Mouse (Mus musculus) neural tube, embryonic 14.5 days (tissue): ENCODE data around the gene Zbtb33. TPM values are rescaled to one million over a fixed set of nuclear protein-coding genes. Genes with fewer than 3 reads are reported as not detected.

Source experiments
- ATAC-seq: fragments of 200-750 bp; cut with Nextera tagmentation; 2 replicates; pipeline ENCODE4 v1.8.0; 2017; ENCODE audit warnings: low read depth, mild to moderate bottlenecking, moderate TSS enrichment, moderate library complexity
- H3K27ac ChIP-seq: fragments of 300-500 bp; sonication (generic); 2 replicates; pipeline ENCODE4 v1.5.1; 2014; ENCODE audit warnings: low read depth, mild to moderate bottlenecking, control low read depth, low read length, moderate library complexity, mixed read lengths
- H3K27me3 ChIP-seq: fragments of 300-500 bp; sonication (generic); 2 replicates; pipeline ENCODE4 v1.6.1; 2014; ENCODE audit warnings: low read length; ENCODE audit not compliant: control insufficient read depth, insufficient read depth
- H3K36me3 ChIP-seq: fragments of 300-500 bp; sonication (generic); 2 replicates; pipeline ENCODE4 v1.6.1; 2014; ENCODE audit warnings: low read length, mixed read lengths; ENCODE audit not compliant: control insufficient read depth, insufficient read depth
- H3K4me1 ChIP-seq: fragments of 300-500 bp; sonication (generic); 2 replicates; pipeline ENCODE4 v1.6.1; 2014; ENCODE audit warnings: low read length; ENCODE audit not compliant: control insufficient read depth, insufficient read depth
- H3K4me2 ChIP-seq: fragments of 300-500 bp; sonication (generic); 2 replicates; pipeline ENCODE4 v1.6.1; 2014; ENCODE audit warnings: mild to moderate bottlenecking, low read depth, low read length, control low read depth
- H3K4me3 ChIP-seq: fragments of 300-500 bp; sonication (generic); 2 replicates; pipeline ENCODE4 v1.5.1; 2014; ENCODE audit warnings: low read depth, low read length, control low read depth, mixed read lengths
- H3K9ac ChIP-seq: fragments of 300-500 bp; sonication (generic); replicated peaks from 2 replicates; pipeline ENCODE4 v1.6.1; 2014; ENCODE audit warnings: low read depth, mild to moderate bottlenecking, control low read depth, low read length, mixed read lengths
- H3K9me3 ChIP-seq: fragments of 300-500 bp; sonication (generic); 2 replicates; pipeline ENCODE4 v1.6.1; 2016; ENCODE audit warnings: low read length; ENCODE audit not compliant: control insufficient read depth
- WGBS: fragments of 180-500 bp; shearing (Covaris S2); extraction: QIAGEN DNeasy Blood & Tissue Kit; methylation state at CpG from one replicate; pipeline ENCODE4 v1.1.7; 2014; 5-methylcytosine and 5-hydroxymethylcytosine counted together
- polyA plus RNA-seq: library from polyadenylated mRNA; unstranded; fragments of >200 nt; fragmentation: Nextera tagmentation; extraction: Ambion mirVana; gene quantifications from 2 replicates; pipeline ENCODE4 v1.2.1, GENCODE M21; 2014

Zbtb33 gene
- polyA plus RNA-seq, 1 experiment from 2014 or later: 9.0 TPM

DNA sequence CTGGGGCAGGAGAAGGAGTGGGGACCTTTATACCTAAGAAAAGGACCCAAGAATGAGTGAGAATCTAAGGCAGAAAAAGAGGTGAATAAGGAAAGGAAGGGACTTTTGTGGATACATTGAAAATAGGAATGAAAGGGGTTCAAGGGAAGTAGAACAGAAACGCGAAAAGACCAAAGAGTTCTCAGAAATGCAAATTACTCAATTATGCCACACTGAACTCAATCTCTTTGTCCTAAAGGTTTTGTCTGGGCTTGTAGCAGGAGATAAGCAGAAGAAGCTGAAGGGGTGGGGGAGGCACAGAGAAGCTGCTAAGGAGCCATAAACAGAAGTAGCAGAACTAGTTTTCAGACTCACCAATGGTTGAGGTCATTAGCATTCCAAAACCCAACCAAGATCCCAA is 4.1 kb upstream of the Zbtb33 start:
- 40% methylated on average over 2 of the region's 2 CpGs for WGBS
- no peaks in the 10 kb centered on the region for H3K9me3 ChIP-seq
- no peak for ATAC-seq

DNA sequence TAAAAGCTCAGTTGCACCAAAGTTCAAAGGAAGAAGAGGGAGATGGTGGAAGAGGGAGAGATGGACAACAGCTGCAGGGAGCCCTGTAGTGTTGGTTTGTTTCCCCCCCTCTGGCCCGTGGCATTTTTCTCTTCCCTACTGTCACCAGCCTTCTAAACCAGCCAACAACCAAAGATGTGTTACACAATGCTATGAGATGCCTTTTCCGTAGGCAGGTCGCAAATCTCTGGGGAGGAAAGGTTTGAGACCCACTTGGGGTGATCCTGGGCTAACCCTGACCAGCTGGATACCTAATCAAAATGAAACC is 818 bp downstream of the Zbtb33 start:
- Histone ChIP-seq H3K36me3 (no peaks in the 10 kb centered on the region), H3K4me3 (peak overlapping the region; percentile 63), H3K27ac (no peak overlapping the region; the same call in 1 of the 2 replicates), H3K27me3 (no peaks in the 10 kb centered on the region), H3K9me3 (no peaks in the 10 kb centered on the region), H3K4me1 (0 out of 2 replicates have a peak, but pooled peaks cover 3% of the 10 kb centered on the region), H3K4me2 (peak overlapping the region; percentile 65), H3K9ac (peak overlapping the region; percentile 80)
- ATAC-seq: 0 out of 2 replicates have a peak, but pooled peaks have one; percentile 2
- 25% methylated on average over 3 of the region's 3 CpGs for WGBS

More for the DNA sequence above, 4.1 kb upstream of the Zbtb33 start:
- Histone ChIP-seq H3K4me1 (no peaks in the 10 kb centered on the region), H3K36me3 (no peaks in the 10 kb centered on the region), H3K4me2 (no peak overlapping the region), H3K27ac (no peak overlapping the region), H3K27me3 (no peaks in the 10 kb centered on the region), H3K9ac (no peak overlapping the region), H3K4me3 (no peak overlapping the region)

DNA sequence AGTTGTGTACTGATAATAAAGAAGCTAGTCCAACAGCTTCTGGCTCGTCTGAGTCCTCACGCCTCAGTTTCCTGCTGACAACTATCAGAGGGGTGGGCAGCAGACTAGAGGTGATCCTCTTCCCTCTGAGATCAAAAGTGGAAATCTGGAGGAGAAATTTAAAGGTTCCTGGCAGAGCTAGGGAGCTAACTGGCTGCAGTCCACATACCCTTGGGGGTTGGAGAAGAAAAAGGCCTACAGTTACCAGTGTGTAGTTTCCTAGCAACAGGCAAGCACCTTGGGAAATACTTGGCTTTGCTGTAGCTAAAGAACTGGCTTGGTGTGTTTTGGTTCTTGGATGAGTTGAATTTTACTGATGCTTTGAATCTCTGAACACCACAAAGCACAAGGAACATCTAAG is 12.2 kb downstream of the Zbtb33 start:
- no peak overlapping the region for H3K9ac ChIP-seq

DNA sequence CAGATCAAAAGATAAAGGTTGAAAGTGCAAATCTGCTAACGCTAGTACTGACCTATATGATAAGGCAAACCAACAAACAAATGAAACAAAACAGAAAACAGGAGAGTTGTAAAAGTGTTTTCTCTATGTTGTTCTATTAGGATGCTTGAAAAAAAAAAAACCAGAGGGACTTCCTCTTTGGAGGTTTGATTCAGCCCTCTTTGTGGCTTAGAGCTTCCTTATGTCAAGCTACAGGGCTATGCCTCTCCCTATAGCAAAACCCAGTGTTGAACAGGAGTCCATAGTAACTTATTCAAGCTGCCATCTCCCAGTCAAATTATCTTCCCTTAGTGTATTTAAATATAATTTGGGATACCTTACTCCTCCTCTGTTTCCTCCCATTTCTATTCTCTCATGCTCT is 17.8 kb downstream of the Zbtb33 start:
- Histone ChIP-seq H3K4me1 (no peaks in the 10 kb centered on the region), H3K27me3 (no peaks in the 10 kb centered on the region), H3K9ac (no peak overlapping the region), H3K4me3 (no peak overlapping the region), H3K27ac (no peak overlapping the region), H3K4me2 (no peak overlapping the region), H3K9me3 (no peaks in the 10 kb centered on the region), H3K36me3 (no peaks in the 10 kb centered on the region)
- 52% methylated on average over 1 of the region's 1 CpGs for WGBS
- no peak for ATAC-seq

More for the DNA sequence above, 12.2 kb downstream of the Zbtb33 start:
- Histone ChIP-seq H3K4me1 (no peaks in the 10 kb centered on the region), H3K4me3 (no peak overlapping the region), H3K27me3 (no peaks in the 10 kb centered on the region), H3K4me2 (no peak overlapping the region), H3K27ac (no peak overlapping the region), H3K9me3 (no peaks in the 10 kb centered on the region), H3K36me3 (no peaks in the 10 kb centered on the region)
- 62% methylated on average over 2 of the region's 2 CpGs for WGBS
- ATAC-seq: peak; percentile 38; the same call in 1 of the 2 replicates

DNA sequence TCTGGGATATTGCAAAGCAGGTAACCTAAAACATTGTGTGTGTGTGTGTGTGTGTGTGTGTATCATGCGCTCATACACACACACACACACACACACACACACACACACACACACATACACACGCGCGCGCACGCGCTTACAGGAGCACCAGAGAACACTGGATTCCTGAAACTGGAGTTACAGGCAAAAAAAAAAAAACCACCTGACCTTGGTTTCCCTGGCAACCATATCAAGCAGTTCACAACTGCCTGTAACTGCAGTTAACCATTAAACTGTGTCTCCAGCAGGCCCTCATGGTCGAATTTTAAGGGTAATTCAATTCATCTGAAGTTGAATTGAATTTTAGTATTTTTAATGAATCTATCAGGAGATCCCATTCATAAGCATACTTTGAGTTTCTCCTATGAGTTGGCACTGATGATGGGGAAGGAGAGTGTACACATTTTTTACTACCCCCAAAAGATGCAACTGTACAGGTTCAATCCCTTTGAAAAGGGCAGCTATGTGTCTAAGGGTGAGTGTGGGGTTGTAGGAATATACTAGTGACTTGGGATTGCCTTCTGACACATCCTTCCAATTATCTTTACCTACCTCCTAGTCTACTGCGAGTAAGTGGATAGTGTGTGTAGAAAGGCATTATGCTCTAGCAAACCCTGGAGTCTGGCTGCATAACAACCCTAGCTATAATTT is 27.5 kb downstream of the Zbtb33 start:
- Histone ChIP-seq H3K9me3 (no peaks in the 10 kb centered on the region), H3K9ac (no peak overlapping the region), H3K4me2 (no peak overlapping the region), H3K4me1 (0 out of 2 replicates have a peak, but pooled peaks cover 2% of the 10 kb centered on the region), H3K27me3 (no peaks in the 10 kb centered on the region), H3K36me3 (no peaks in the 10 kb centered on the region), H3K27ac (no peak overlapping the region), H3K4me3 (no peak overlapping the region)
- WGBS: 69% methylated on average over 9 of the region's 9 CpGs
- peak; percentile 17; the same call in 1 of the 2 replicates for ATAC-seq

DNA sequence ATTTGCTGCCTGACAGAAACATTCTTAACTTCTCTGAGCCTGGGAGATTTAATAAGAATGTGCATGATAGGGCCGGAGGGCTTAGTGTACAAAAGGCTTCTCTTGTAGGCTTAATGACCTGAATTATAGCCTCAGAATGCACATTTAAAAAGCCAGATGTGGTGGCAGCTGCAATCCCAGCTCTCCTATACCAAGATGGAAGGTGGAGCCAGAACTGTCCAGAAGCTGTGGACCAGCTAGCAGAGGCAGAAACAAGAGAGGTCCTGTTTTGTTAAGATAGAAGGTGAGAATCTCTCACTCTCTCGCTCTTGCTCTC is 28.0 kb downstream of the Zbtb33 start:
- no peak overlapping the region for H3K27ac ChIP-seq
- no peak overlapping the region for H3K9ac ChIP-seq
- ATAC-seq: no peak
- no peaks in the 10 kb centered on the region for H3K9me3 ChIP-seq
- H3K4me3 ChIP-seq: no peak overlapping the region
- no peak overlapping the region for H3K4me2 ChIP-seq
- H3K27me3 ChIP-seq: no peaks in the 10 kb centered on the region
- H3K36me3 ChIP-seq: no peaks in the 10 kb centered on the region
- WGBS: 54% methylated on average over 2 of the region's 2 CpGs
- H3K4me1 ChIP-seq: 0 out of 2 replicates have a peak, but pooled peaks cover 2% of the 10 kb centered on the region

DNA sequence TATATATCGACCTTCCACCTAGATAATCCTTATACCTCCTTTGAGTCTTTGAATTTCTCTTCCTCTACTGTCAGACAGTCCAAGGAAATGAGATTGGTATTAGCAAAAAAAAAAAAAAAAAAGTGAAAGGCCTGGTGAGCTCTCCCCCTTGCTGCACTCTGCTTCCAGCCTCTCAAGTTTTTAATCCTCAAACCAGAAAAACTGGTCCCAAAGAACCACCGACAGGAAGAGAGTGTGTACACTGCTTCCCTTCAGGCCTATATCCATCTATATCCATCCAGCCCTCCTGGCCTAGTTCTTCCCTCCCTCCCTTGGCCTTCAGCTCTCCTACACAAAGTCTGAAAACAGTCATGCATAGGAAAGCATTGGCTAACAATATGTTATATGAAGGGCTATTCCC is 33.2 kb downstream of the Zbtb33 start:
- ATAC-seq: no peak
- Histone ChIP-seq H3K9ac (no peak overlapping the region), H3K4me2 (no peak overlapping the region), H3K27me3 (no peaks in the 10 kb centered on the region), H3K27ac (no peak overlapping the region), H3K4me1 (no peaks in the 10 kb centered on the region), H3K9me3 (no peaks in the 10 kb centered on the region), H3K4me3 (no peak overlapping the region), H3K36me3 (no peaks in the 10 kb centered on the region)
- WGBS: 80% methylated on average over 2 of the region's 2 CpGs

DNA sequence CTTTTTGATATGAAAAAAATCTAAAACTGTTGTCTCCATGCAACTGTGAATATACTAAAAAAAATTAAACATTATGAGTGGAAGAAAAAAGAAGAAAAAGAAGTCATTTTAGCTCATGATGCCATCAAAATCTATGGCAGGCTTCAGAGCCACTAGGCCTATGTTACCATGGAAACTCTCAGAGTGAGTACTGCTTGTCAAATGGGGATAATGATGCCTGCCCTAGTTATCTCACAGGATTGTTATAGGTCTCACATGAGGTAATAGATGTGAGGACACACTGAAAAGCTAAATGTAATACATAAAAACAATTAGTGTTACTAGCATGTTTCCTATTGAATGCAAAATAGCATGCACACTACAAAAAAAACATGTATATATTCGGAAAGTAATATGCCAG is 40.3 kb downstream of the Zbtb33 start:
- no peak overlapping the region for H3K4me3 ChIP-seq
- WGBS: 82% methylated on average over 1 of the region's 1 CpGs
- H3K4me2 ChIP-seq: no peak overlapping the region
- no peak for ATAC-seq
- no peaks in the 10 kb centered on the region for H3K36me3 ChIP-seq
- no peaks in the 10 kb centered on the region for H3K9me3 ChIP-seq
- no peak overlapping the region for H3K9ac ChIP-seq
- H3K27me3 ChIP-seq: no peaks in the 10 kb centered on the region
- H3K4me1 ChIP-seq: no peaks in the 10 kb centered on the region
- no peak overlapping the region for H3K27ac ChIP-seq

DNA sequence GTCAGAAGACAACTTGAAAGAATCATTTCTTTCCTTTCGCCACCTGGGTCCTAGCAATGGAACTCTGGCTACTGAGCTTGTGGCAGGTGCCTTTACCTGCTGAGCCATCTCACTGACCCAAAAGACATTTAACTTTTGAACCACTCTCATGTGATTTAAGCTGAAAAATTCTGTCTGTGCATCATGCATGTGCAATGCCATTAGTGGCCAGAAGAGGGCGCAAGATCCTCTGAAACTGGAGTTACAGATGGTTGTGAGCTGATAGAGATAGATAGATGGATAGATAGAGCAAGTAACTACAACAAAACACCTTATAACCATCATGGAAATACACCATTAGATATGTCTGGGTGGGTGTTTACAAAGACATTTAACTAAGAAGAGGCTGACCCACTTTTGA is 48.1 kb downstream of the Zbtb33 start:
- H3K27ac ChIP-seq: no peak overlapping the region
- H3K27me3 ChIP-seq: no peaks in the 10 kb centered on the region
- H3K36me3 ChIP-seq: no peaks in the 10 kb centered on the region
- ATAC-seq: no peak
- H3K4me1 ChIP-seq: no peaks in the 10 kb centered on the region
- no peak overlapping the region for H3K4me2 ChIP-seq
- no peaks in the 10 kb centered on the region for H3K9me3 ChIP-seq
- H3K9ac ChIP-seq: no peak overlapping the region
- 42% methylated on average over 2 of the region's 2 CpGs for WGBS
- H3K4me3 ChIP-seq: no peak overlapping the region
